Mouse (Mus musculus): ENCODE measurements around the gene Ssh1. TPM values are rescaled to one million over a fixed set of nuclear protein-coding genes. Genes with fewer than 3 reads are reported as not detected.

Ssh1 gene
- polyA plus RNA-seq, 1 experiment, result 12.1 TPM

GRCm38 (mm10) chr5:113933480-113933879 lies 60.2 kb downstream of the Ssh1 start:
- no peak for DNase-seq (ENCODE audit: extremely low spot score in 1 of 2, low spot score in 1 of 2)

- DNase-seq (ENCODE audit: extremely low spot score in 1 of 2, low spot score in 1 of 2), result no peak
Observed at GRCm38 (mm10) chr5:113932310-113932709, 61.4 kb downstream of the Ssh1 start.

- DNase-seq (ENCODE audit: extremely low spot score in 1 of 2, low spot score in 1 of 2), result peak in 1 of 2 experiments; percentile 40
Observed at GRCm38 (mm10) chr5:113930648-113931609, 62.8 kb downstream of the Ssh1 start.

- no peak for DNase-seq (ENCODE audit: extremely low spot score in 1 of 2, low spot score in 1 of 2)
Observed at GRCm38 (mm10) chr5:113929950-113930647, 63.6 kb downstream of the Ssh1 start.

- no peak for DNase-seq (ENCODE audit: extremely low spot score in 1 of 2, low spot score in 1 of 2)
Observed at GRCm38 (mm10) chr5:113929526-113929925, 64.2 kb downstream of the Ssh1 start.

- no peak for DNase-seq (ENCODE audit: extremely low spot score in 1 of 2, low spot score in 1 of 2)
Observed at GRCm38 (mm10) chr5:113924608-113925007, 69.1 kb downstream of the Ssh1 start.

GRCm38 (mm10) chr5:113921310-113922166 lies 72.2 kb downstream of the Ssh1 start:
- DNase-seq (ENCODE audit: extremely low spot score in 1 of 2, low spot score in 1 of 2), result no peak

- DNase-seq (ENCODE audit: extremely low spot score in 1 of 2, low spot score in 1 of 2), result no peak
Observed at GRCm38 (mm10) chr5:113919060-113919459, 74.6 kb downstream of the Ssh1 start.

- DNase-seq (ENCODE audit: extremely low spot score in 1 of 2, low spot score in 1 of 2), result no peak
Observed at GRCm38 (mm10) chr5:113918654-113919053, 75.0 kb downstream of the Ssh1 start.

GRCm38 (mm10) chr5:113910705-113911104 lies 83.0 kb downstream of the Ssh1 start:
- no peak for DNase-seq (ENCODE audit: extremely low spot score in 1 of 2, low spot score in 1 of 2)

- no peak for DNase-seq (ENCODE audit: extremely low spot score in 1 of 2, low spot score in 1 of 2)
Observed at GRCm38 (mm10) chr5:113910065-113910701, 83.5 kb downstream of the Ssh1 start.

- peak; percentile 88 to 99 for DNase-seq (ENCODE audit: extremely low spot score in 1 of 2, low spot score in 1 of 2)
Observed at GRCm38 (mm10) chr5:113908592-113909441, 84.9 kb downstream of the Ssh1 start, which contains the start of gene Coro1c. Gene Coro1c (minus strand): TSS chr5:113908758.

GRCm38 (mm10) chr5:113907786-113908567 lies 85.7 kb downstream of the Ssh1 start:
- peak in 1 of 2 experiments; percentile 65 for DNase-seq (ENCODE audit: extremely low spot score in 1 of 2, low spot score in 1 of 2)

GRCm38 (mm10) chr5:113906958-113907735 lies 86.5 kb downstream of the Ssh1 start:
- DNase-seq (ENCODE audit: extremely low spot score in 1 of 2, low spot score in 1 of 2), result no peak

GRCm38 (mm10) chr5:113904987-113905386 lies 88.7 kb downstream of the Ssh1 start:
- no peak for DNase-seq (ENCODE audit: extremely low spot score in 1 of 2, low spot score in 1 of 2)

GRCm38 (mm10) chr5:113902983-113903382 lies 90.7 kb downstream of the Ssh1 start:
- no peak for DNase-seq (ENCODE audit: extremely low spot score in 1 of 2, low spot score in 1 of 2)

- no peak for DNase-seq (ENCODE audit: extremely low spot score in 1 of 2, low spot score in 1 of 2)
Observed at GRCm38 (mm10) chr5:113902017-113902416, 91.7 kb downstream of the Ssh1 start.
